Mouse (Mus musculus): Measurements from ENCODE around the gene Sec23ip. TPM values are rescaled to one million over a fixed set of nuclear protein-coding genes. Genes with fewer than 3 reads are reported as not detected.
A peak's percentile ranks its signal among the peaks of the same experiment; 100 is the strongest.

Gene Sec23ip
- polyA plus RNA-seq, 1 experiment from 2014 or later = 32.2 TPM

DNA sequence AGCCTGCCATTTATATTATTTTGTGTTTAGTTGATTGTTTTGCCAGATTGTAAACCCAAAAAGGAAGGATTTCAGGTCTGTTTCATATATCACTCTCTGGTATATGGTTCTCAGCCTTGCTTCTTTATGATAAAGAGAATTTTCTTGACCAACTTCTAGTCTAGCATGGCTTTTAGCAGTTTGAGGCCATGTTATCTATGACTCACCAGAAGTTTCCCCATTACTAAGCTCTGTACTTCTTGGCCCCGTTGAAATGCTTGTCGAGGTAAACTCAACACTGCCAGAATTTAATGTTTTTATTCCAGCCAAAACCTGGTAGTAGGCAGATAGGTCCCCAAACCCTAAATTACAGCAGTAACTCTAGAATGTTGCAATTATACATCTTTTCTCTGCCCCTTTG lies 845 bp upstream of the Sec23ip start:
- Histone ChIP-seq H3K4me2 (ENCODE audit: low read length) (peak overlapping the region; percentile 75), H3K9ac (ENCODE audit: low read length) (peak overlapping the region; percentile 3; the same call in 1 of the 2 replicates), H3K4me1 (ENCODE audit: control insufficient read depth in 2 of 2, insufficient read depth in 2 of 2, low read length in 2 of 2) (peaks cover 18 to 39% of the 10 kb centered on the region in 2 experiments), H3K27me3 (ENCODE audit: control insufficient read depth, insufficient read depth, low read length) (no peaks in the 10 kb centered on the region), H3K4me3 (ENCODE audit: control insufficient read depth in 1 of 2, insufficient read depth in 1 of 2, low read depth in 1 of 2, low read length in 2 of 2) (peak overlapping the region in 1 of 2 experiments; percentile 76; a peak in 2 of 4 replicates), H3K27ac (replicated peaks in 1 of 2; ENCODE audit: control insufficient read depth in 1 of 2, insufficient read depth in 1 of 2, low read depth in 2 of 2, low read length in 2 of 2) (no peak overlapping the region), H3K36me3 (ENCODE audit: control insufficient read depth, insufficient read depth, low read length) (0 out of 2 replicates have a peak, but pooled peaks cover 3% of the 10 kb centered on the region), H3K9me3 (ENCODE audit: control insufficient read depth, low read length) (no peaks in the 10 kb centered on the region)
- no peak for ATAC-seq (ENCODE audit: insufficient number of reproducible peaks, insufficient read depth, low FRiP score, low read depth)
- WGBS = 48% methylated on average over 2 of the region's 2 CpGs

GRCm38 (mm10) chr7:128746151-128746550 lies 1.4 kb downstream of the Sec23ip start:
- Histone ChIP-seq H3K36me3 (ENCODE audit: control insufficient read depth, insufficient read depth, low read length) (peaks cover 16% of the 10 kb centered on the region), H3K9ac (ENCODE audit: low read length) (peak overlapping the region; percentile 88), H3K27ac (replicated peaks in 1 of 2; ENCODE audit: control insufficient read depth in 1 of 2, insufficient read depth in 1 of 2, low read depth in 2 of 2, low read length in 2 of 2) (no peak overlapping the region), H3K27me3 (ENCODE audit: control insufficient read depth, insufficient read depth, low read length) (no peaks in the 10 kb centered on the region), H3K4me1 (ENCODE audit: control insufficient read depth in 2 of 2, insufficient read depth in 2 of 2, low read length in 2 of 2) (peaks cover 17 to 47% of the 10 kb centered on the region in 2 experiments), H3K9me3 (ENCODE audit: control insufficient read depth, low read length) (no peaks in the 10 kb centered on the region), H3K4me3 (ENCODE audit: control insufficient read depth in 1 of 2, insufficient read depth in 1 of 2, low read depth in 1 of 2, low read length in 2 of 2) (peak overlapping the region; percentile 9 to 76; a peak in 3 of 4 replicates), H3K4me2 (ENCODE audit: low read length) (peak overlapping the region; percentile 75)
- 53% methylated on average over 10 of the region's 10 CpGs for WGBS
- no peak for ATAC-seq (ENCODE audit: insufficient number of reproducible peaks, insufficient read depth, low FRiP score, low read depth)

GRCm38 (mm10) chr7:128748758-128749157 lies 4.0 kb downstream of the Sec23ip start:
- ATAC-seq (ENCODE audit: insufficient number of reproducible peaks, insufficient read depth, low FRiP score, low read depth) = peak; percentile 80
- H3K27ac ChIP-seq (replicated peaks in 1 of 2; ENCODE audit: control insufficient read depth in 1 of 2, insufficient read depth in 1 of 2, low read depth in 2 of 2, low read length in 2 of 2) = peak overlapping the region; percentile 70 to 75
- H3K36me3 ChIP-seq (ENCODE audit: control insufficient read depth, insufficient read depth, low read length) = peaks cover 41% of the 10 kb centered on the region
- H3K9me3 ChIP-seq (ENCODE audit: control insufficient read depth, low read length) = no peaks in the 10 kb centered on the region
- 2% methylated on average over 3 of the region's 3 CpGs for WGBS
- peaks cover 17 to 47% of the 10 kb centered on the region in 2 experiments for H3K4me1 ChIP-seq (ENCODE audit: control insufficient read depth in 2 of 2, insufficient read depth in 2 of 2, low read length in 2 of 2)
- peak overlapping the region; percentile 13; the same call in 1 of the 2 replicates for H3K9ac ChIP-seq (ENCODE audit: low read length)
- H3K4me3 ChIP-seq (ENCODE audit: control insufficient read depth in 1 of 2, insufficient read depth in 1 of 2, low read depth in 1 of 2, low read length in 2 of 2) = no peak overlapping the region
- H3K4me2 ChIP-seq (ENCODE audit: low read length) = peak overlapping the region; percentile 46
- no peaks in the 10 kb centered on the region for H3K27me3 ChIP-seq (ENCODE audit: control insufficient read depth, insufficient read depth, low read length)

GRCm38 (mm10) chr7:128750296-128750695 lies 5.6 kb downstream of the Sec23ip start:
- no peak overlapping the region for H3K27ac ChIP-seq (replicated peaks in 1 of 2; ENCODE audit: control insufficient read depth in 1 of 2, insufficient read depth in 1 of 2, low read depth in 2 of 2, low read length in 2 of 2)
- H3K9ac ChIP-seq (ENCODE audit: low read length) = no peak overlapping the region
- no peak overlapping the region for H3K4me2 ChIP-seq (ENCODE audit: low read length)
- no peaks in the 10 kb centered on the region for H3K27me3 ChIP-seq (ENCODE audit: control insufficient read depth, insufficient read depth, low read length)
- ATAC-seq (ENCODE audit: insufficient number of reproducible peaks, insufficient read depth, low FRiP score, low read depth) = no peak
- peaks cover 17 to 43% of the 10 kb centered on the region in 2 experiments for H3K4me1 ChIP-seq (ENCODE audit: control insufficient read depth in 2 of 2, insufficient read depth in 2 of 2, low read length in 2 of 2)
- H3K4me3 ChIP-seq (ENCODE audit: control insufficient read depth in 1 of 2, insufficient read depth in 1 of 2, low read depth in 1 of 2, low read length in 2 of 2) = no peak overlapping the region
- peaks cover 57% of the 10 kb centered on the region for H3K36me3 ChIP-seq (ENCODE audit: control insufficient read depth, insufficient read depth, low read length)
- WGBS = 80% methylated on average over 9 of the region's 9 CpGs
- no peaks in the 10 kb centered on the region for H3K9me3 ChIP-seq (ENCODE audit: control insufficient read depth, low read length)

- H3K36me3 ChIP-seq (ENCODE audit: control insufficient read depth, insufficient read depth, low read length) = peaks cover 73% of the 10 kb centered on the region
Observed at GRCm38 (mm10) chr7:128752012-128752411, 7.3 kb downstream of the Sec23ip start.

GRCm38 (mm10) chr7:128755396-128755795 lies 10.7 kb downstream of the Sec23ip start:
- H3K4me2 ChIP-seq (ENCODE audit: low read length) = no peak overlapping the region
- no peak for ATAC-seq (ENCODE audit: insufficient number of reproducible peaks, insufficient read depth, low FRiP score, low read depth)
- 0 out of 4 replicates have a peak, but pooled peaks cover 0 to 2% of the 10 kb centered on the region in 2 experiments for H3K4me1 ChIP-seq (ENCODE audit: control insufficient read depth in 2 of 2, insufficient read depth in 2 of 2, low read length in 2 of 2)
- H3K4me3 ChIP-seq (ENCODE audit: control insufficient read depth in 1 of 2, insufficient read depth in 1 of 2, low read depth in 1 of 2, low read length in 2 of 2) = no peak overlapping the region
- H3K27me3 ChIP-seq (ENCODE audit: control insufficient read depth, insufficient read depth, low read length) = no peaks in the 10 kb centered on the region
- H3K9ac ChIP-seq (ENCODE audit: low read length) = no peak overlapping the region
- H3K36me3 ChIP-seq (ENCODE audit: control insufficient read depth, insufficient read depth, low read length) = peaks cover 99% of the 10 kb centered on the region
- H3K27ac ChIP-seq (replicated peaks in 1 of 2; ENCODE audit: control insufficient read depth in 1 of 2, insufficient read depth in 1 of 2, low read depth in 2 of 2, low read length in 2 of 2) = no peak overlapping the region
- 94% methylated on average over 1 of the region's 1 CpGs for WGBS
- no peaks in the 10 kb centered on the region for H3K9me3 ChIP-seq (ENCODE audit: control insufficient read depth, low read length)

More at GRCm38 (mm10) chr7:128752012-128752411, 7.3 kb downstream of the Sec23ip start:
- H3K4me2 ChIP-seq (ENCODE audit: low read length) = no peak overlapping the region
- ATAC-seq (ENCODE audit: insufficient number of reproducible peaks, insufficient read depth, low FRiP score, low read depth) = no peak
- WGBS = 81% methylated on average over 4 of the region's 4 CpGs
- H3K27me3 ChIP-seq (ENCODE audit: control insufficient read depth, insufficient read depth, low read length) = no peaks in the 10 kb centered on the region
- H3K27ac ChIP-seq (replicated peaks in 1 of 2; ENCODE audit: control insufficient read depth in 1 of 2, insufficient read depth in 1 of 2, low read depth in 2 of 2, low read length in 2 of 2) = no peak overlapping the region
- H3K4me1 ChIP-seq (ENCODE audit: control insufficient read depth in 2 of 2, insufficient read depth in 2 of 2, low read length in 2 of 2) = peaks cover 10 to 30% of the 10 kb centered on the region in 2 experiments
- H3K9ac ChIP-seq (ENCODE audit: low read length) = no peak overlapping the region
- H3K9me3 ChIP-seq (ENCODE audit: control insufficient read depth, low read length) = no peaks in the 10 kb centered on the region
- H3K4me3 ChIP-seq (ENCODE audit: control insufficient read depth in 1 of 2, insufficient read depth in 1 of 2, low read depth in 1 of 2, low read length in 2 of 2) = no peak overlapping the region

DNA sequence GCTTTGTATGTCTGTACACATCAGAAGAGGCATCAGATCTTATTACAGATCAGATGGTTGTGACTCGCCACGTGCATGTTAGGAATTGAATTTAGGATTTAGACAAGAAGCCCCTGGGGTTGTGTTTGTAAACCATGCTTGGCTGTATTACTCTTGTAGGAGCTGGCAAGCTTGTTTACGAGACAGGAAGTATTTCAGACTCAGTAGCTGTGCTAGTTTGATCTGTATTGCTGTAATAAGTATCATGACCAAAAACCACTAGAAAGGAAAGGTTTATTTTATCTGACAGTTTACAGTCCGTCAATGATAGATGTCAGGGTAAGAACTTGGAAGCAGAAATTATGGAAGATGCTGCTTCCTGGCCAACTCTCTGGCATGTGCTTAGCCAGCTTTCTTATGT lies 14.2 kb downstream of the Sec23ip start:
- 91% methylated on average over 4 of the region's 4 CpGs for WGBS
- H3K4me1 ChIP-seq (ENCODE audit: control insufficient read depth in 2 of 2, insufficient read depth in 2 of 2, low read length in 2 of 2) = no peaks in the 10 kb centered on the region
- no peaks in the 10 kb centered on the region for H3K27me3 ChIP-seq (ENCODE audit: control insufficient read depth, insufficient read depth, low read length)
- no peak overlapping the region for H3K4me2 ChIP-seq (ENCODE audit: low read length)
- ATAC-seq (ENCODE audit: insufficient number of reproducible peaks, insufficient read depth, low FRiP score, low read depth) = no peak
- H3K9ac ChIP-seq (ENCODE audit: low read length) = no peak overlapping the region
- H3K27ac ChIP-seq (replicated peaks in 1 of 2; ENCODE audit: control insufficient read depth in 1 of 2, insufficient read depth in 1 of 2, low read depth in 2 of 2, low read length in 2 of 2) = no peak overlapping the region
- peaks cover 99% of the 10 kb centered on the region for H3K36me3 ChIP-seq (ENCODE audit: control insufficient read depth, insufficient read depth, low read length)
- H3K4me3 ChIP-seq (ENCODE audit: control insufficient read depth in 1 of 2, insufficient read depth in 1 of 2, low read depth in 1 of 2, low read length in 2 of 2) = no peak overlapping the region
- no peaks in the 10 kb centered on the region for H3K9me3 ChIP-seq (ENCODE audit: control insufficient read depth, low read length)

DNA sequence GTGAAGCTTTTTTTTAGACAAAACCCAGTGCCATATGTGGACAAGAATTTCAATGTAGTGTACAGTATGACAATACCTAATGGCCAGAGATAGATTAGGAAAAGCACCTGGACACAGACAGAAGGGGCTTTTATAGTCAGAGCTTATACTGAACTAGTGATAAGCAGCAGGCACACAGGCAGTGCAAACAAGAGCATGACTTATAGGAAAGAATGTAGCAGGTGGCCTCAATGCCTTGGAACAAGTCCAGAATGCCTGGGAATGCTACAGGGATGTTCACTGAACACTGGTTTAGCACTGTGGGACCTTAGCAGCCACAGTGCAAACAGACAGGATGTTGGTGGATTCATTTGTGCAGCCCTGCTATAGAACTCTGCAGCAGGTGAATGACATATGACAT lies 22.0 kb downstream of the Sec23ip start:
- peak overlapping the region; percentile 62 to 70 for H3K27ac ChIP-seq (replicated peaks in 1 of 2; ENCODE audit: control insufficient read depth in 1 of 2, insufficient read depth in 1 of 2, low read depth in 2 of 2, low read length in 2 of 2)
- H3K36me3 ChIP-seq (ENCODE audit: control insufficient read depth, insufficient read depth, low read length) = peaks cover 97% of the 10 kb centered on the region
- H3K9ac ChIP-seq (ENCODE audit: low read length) = no peak overlapping the region
- H3K27me3 ChIP-seq (ENCODE audit: control insufficient read depth, insufficient read depth, low read length) = no peaks in the 10 kb centered on the region
- ATAC-seq (ENCODE audit: insufficient number of reproducible peaks, insufficient read depth, low FRiP score, low read depth) = peak; percentile 79
- H3K4me1 ChIP-seq (ENCODE audit: control insufficient read depth in 2 of 2, insufficient read depth in 2 of 2, low read length in 2 of 2) = peaks cover 0 to 9% of the 10 kb centered on the region in 2 experiments; a peak in 1 of 4 replicates
- no peaks in the 10 kb centered on the region for H3K9me3 ChIP-seq (ENCODE audit: control insufficient read depth, low read length)
- no peak overlapping the region for H3K4me3 ChIP-seq (ENCODE audit: control insufficient read depth in 1 of 2, insufficient read depth in 1 of 2, low read depth in 1 of 2, low read length in 2 of 2)
- no peak overlapping the region for H3K4me2 ChIP-seq (ENCODE audit: low read length)

All from heart, embryonic 14.5 days (tissue).